Comparison of ENCODE assay signal across 19 mouse cellular contexts in genomic region chr2:10213468-10213867, GRCm38 (mm10).
"Had no signal": no experiment of that assay in that cellular context is flagged by ENCODE, and none has a peak within 500 bp of the region (broad histone marks: within the 10 kb centered on the region; RNA-seq: fewer than 3 reads in every experiment).

No protein-coding gene starts in this region.

- H3K9ac ChIP-seq: lung, embryonic 14.5 days; midbrain, embryonic 12.5 days; neural tube, embryonic 13.5 days; neural tube, embryonic 15.5 days had no signal

- H3K27ac ChIP-seq: midbrain, embryonic 10.5 days; midbrain, embryonic 12.5 days; neural tube, embryonic 13.5 days; neural tube, embryonic 15.5 days had no signal

- H3K36me3 ChIP-seq: midbrain, embryonic 10.5 days; midbrain, embryonic 12.5 days; neural tube, embryonic 13.5 days; neural tube, embryonic 15.5 days had no signal

- H3K4me3 ChIP-seq: midbrain, embryonic 10.5 days; midbrain, embryonic 12.5 days; myocyte; neural tube, embryonic 13.5 days; neural tube, embryonic 15.5 days had no signal

- ATAC-seq: midbrain, embryonic 16.5 days had no signal

- DNase-seq: lung, adult 18-20 months; lung, embryonic 14.5 days; lung, postnatal 10 days; lung, postnatal 4 days; midbrain, embryonic 14.5 days; retina, postnatal 1 day; right cerebral cortex, adult 18-20 months; right cerebral cortex, postnatal 25 days; right cerebral cortex, postnatal 4 days; spleen, adult 18-20 months; thymus, adult 2 months; thymus, postnatal 25 days; thymus, postnatal 4 days had no signal

- H3K27me3 ChIP-seq: neural tube, embryonic 13.5 days; neural tube, embryonic 15.5 days had no signal

- H3K4me2 ChIP-seq: lung, embryonic 14.5 days; midbrain, embryonic 12.5 days; neural tube, embryonic 13.5 days; neural tube, embryonic 15.5 days had no signal

- H3K9me3 ChIP-seq: midbrain, embryonic 10.5 days; midbrain, embryonic 12.5 days; neural tube, embryonic 13.5 days; neural tube, embryonic 15.5 days had no signal
